ENCODE assay signal across 26 mouse cellular contexts in the genomic region with DNA sequence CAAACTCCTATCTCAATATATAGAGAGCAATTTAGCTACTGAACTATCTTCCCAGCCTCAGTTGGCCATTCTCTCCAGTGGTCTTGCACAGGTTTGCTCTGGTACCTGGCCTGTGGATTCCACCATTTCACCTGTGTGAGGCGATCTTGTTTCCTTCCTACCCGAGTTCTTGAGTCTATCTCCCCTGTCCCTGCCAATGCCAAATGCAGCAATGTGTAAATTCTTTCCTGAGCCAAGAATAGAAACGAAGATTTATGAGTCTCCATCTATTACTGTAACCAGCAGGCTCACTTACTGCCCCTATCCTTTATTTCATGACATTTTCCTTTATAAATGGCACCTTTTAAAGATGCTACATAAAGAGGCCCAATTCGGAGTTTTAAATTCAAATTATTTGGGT. TPM values are rescaled to one million over a fixed set of nuclear protein-coding genes. Genes with fewer than 3 reads are reported as not detected.
DNase-seq lines count a peak whose midpoint lies in the region; ATAC-seq and TF ChIP-seq lines count a peak whose summit lies in the region.
"Had no signal": no experiment of that assay in that cellular context is flagged by ENCODE, and none has a peak within 500 bp of the region (broad histone marks: within the 10 kb centered on the region; RNA-seq: fewer than 3 reads in every experiment).

No protein-coding gene starts in this region.

- H3K4me3 ChIP-seq in heart, embryonic 13.5 days = no peak overlapping the region
- no peak overlapping the region for H3K4me3 ChIP-seq in heart, embryonic 15.5 days
- H3K4me3 ChIP-seq in heart, postnatal 0 days (ENCODE audit: low read depth, low read length) = no peak overlapping the region
- H3K4me3 ChIP-seq in left cerebral cortex, adult 2 months = no peak overlapping the region
- H3K4me3 ChIP-seq: embryonic facial prominence, embryonic 13.5 days; embryonic facial prominence, embryonic 15.5 days; erythroblast, embryonic 14.5 days; forebrain, embryonic 10.5 days; forebrain, embryonic 12.5 days had no signal

- peak overlapping the region; percentile 64 for H3K27ac ChIP-seq in heart, embryonic 13.5 days (replicated peaks)
- H3K27ac ChIP-seq in heart, embryonic 15.5 days = peak overlapping the region; percentile 63
- no peak overlapping the region for H3K27ac ChIP-seq in heart, postnatal 0 days (ENCODE audit: low read depth)
- peak overlapping the region; percentile 42 for H3K27ac ChIP-seq in left cerebral cortex, adult 2 months
- H3K27ac ChIP-seq: embryonic facial prominence, embryonic 13.5 days; embryonic facial prominence, embryonic 15.5 days; forebrain, embryonic 10.5 days; forebrain, embryonic 12.5 days had no signal

- no peaks in the 10 kb centered on the region for H3K9me3 ChIP-seq in heart, embryonic 13.5 days
- no peaks in the 10 kb centered on the region for H3K9me3 ChIP-seq in heart, embryonic 15.5 days (replicated peaks)
- no peaks in the 10 kb centered on the region for H3K9me3 ChIP-seq in heart, postnatal 0 days (replicated peaks; ENCODE audit: control insufficient read depth, low read length)
- H3K9me3 ChIP-seq: embryonic facial prominence, embryonic 15.5 days; forebrain, embryonic 10.5 days; forebrain, embryonic 12.5 days had no signal

- no peaks in the 10 kb centered on the region; the same call in 1 of the 2 replicates for H3K27me3 ChIP-seq in heart, embryonic 13.5 days (replicated peaks)
- H3K27me3 ChIP-seq in heart, embryonic 15.5 days = no peaks in the 10 kb centered on the region
- no peaks in the 10 kb centered on the region for H3K27me3 ChIP-seq in heart, postnatal 0 days (ENCODE audit: control insufficient read depth, insufficient read depth, low read length)
- H3K27me3 ChIP-seq: embryonic facial prominence, embryonic 13.5 days; embryonic facial prominence, embryonic 15.5 days had no signal

- WGBS in heart, embryonic 13.5 days = 37% methylated on average over 4 of the region's 4 CpGs
- 44% methylated on average over 4 of the region's 4 CpGs for WGBS in heart, embryonic 15.5 days
- WGBS in heart, postnatal 0 days = 19% methylated on average over 4 of the region's 4 CpGs

- no peak for TF ChIP-seq EP300 in heart, postnatal 0 days (IDR thresholded peaks at IDR 0.05; ENCODE audit: low read depth)

- ATAC-seq in heart, embryonic 13.5 days (ENCODE audit: extremely low read depth, insufficient number of reproducible peaks, low FRiP score, low TSS enrichment) = no peak
- ATAC-seq in heart, embryonic 15.5 days (replicated peaks; ENCODE audit: insufficient number of reproducible peaks, insufficient read depth, low FRiP score, low read depth) = no peak
- peak; percentile 55; the same call in 1 of the 2 replicates for ATAC-seq in heart, postnatal 0 days (ENCODE audit: insufficient read depth, low read depth)
- ATAC-seq: forebrain, embryonic 14.5 days had no signal

- H3K4me1 ChIP-seq in heart, embryonic 13.5 days = peaks cover 26% of the 10 kb centered on the region
- peaks cover 21% of the 10 kb centered on the region for H3K4me1 ChIP-seq in heart, embryonic 15.5 days (replicated peaks)
- peaks cover 16% of the 10 kb centered on the region for H3K4me1 ChIP-seq in heart, postnatal 0 days (ENCODE audit: control insufficient read depth, insufficient read depth)
- H3K4me1 ChIP-seq: embryonic facial prominence, embryonic 13.5 days; embryonic facial prominence, embryonic 15.5 days; forebrain, embryonic 10.5 days had no signal

- TF ChIP-seq CTCF in heart, postnatal 0 days (IDR thresholded peaks at IDR 0.05; ENCODE audit: low read depth) = no peak
- no peak for TF ChIP-seq CTCF in left cerebral cortex, adult 2 months (IDR thresholded peaks at IDR 0.05)

- no peak for DNase-seq in heart, postnatal 36 days
- DNase-seq in heart, postnatal 10 days = no peak
- no peak for DNase-seq in heart, postnatal 0 days (ENCODE audit: low spot score)
- DNase-seq in heart, adult 11 months = no peak
- DNase-seq in left cerebral cortex, adult 2 months (ENCODE audit: extremely low spot score in 1 of 2, low spot score in 2 of 2) = no peak
- no peak for DNase-seq in left cerebral cortex, adult 8-10 months (ENCODE audit: low spot score in 2 of 2)
- DNase-seq: adrenal gland, adult 2 months; adrenal gland, postnatal 10 days; adrenal gland, postnatal 25 days; cerebellum, adult 11 months; cerebellum, adult 18-20 months; cerebellum, adult 8-10 months; cerebellum, adult 9-11 months; cerebellum, postnatal 14 days; cerebellum, postnatal 36 days; embryo, embryonic 11 days had no signal

- no peaks in the 10 kb centered on the region for H3K36me3 ChIP-seq in heart, embryonic 13.5 days
- no peaks in the 10 kb centered on the region for H3K36me3 ChIP-seq in heart, embryonic 15.5 days
- H3K36me3 ChIP-seq in heart, postnatal 0 days (replicated peaks; ENCODE audit: control insufficient read depth, insufficient read depth, low read length) = no peaks in the 10 kb centered on the region
- H3K36me3 ChIP-seq: embryonic facial prominence, embryonic 13.5 days; embryonic facial prominence, embryonic 15.5 days; forebrain, embryonic 10.5 days; forebrain, embryonic 12.5 days had no signal

- no peak overlapping the region for H3K9ac ChIP-seq in heart, embryonic 13.5 days
- no peak overlapping the region for H3K9ac ChIP-seq in heart, embryonic 15.5 days
- H3K9ac ChIP-seq in heart, postnatal 0 days (replicated peaks; ENCODE audit: low read depth, low read length) = no peak overlapping the region
- H3K9ac ChIP-seq: embryonic facial prominence, embryonic 13.5 days; embryonic facial prominence, embryonic 15.5 days; forebrain, embryonic 12.5 days had no signal

- intact Hi-C loops in heart, postnatal 36 days (cut with DNase I) = no loop called here
- intact Hi-C loops in heart, postnatal 10 days (cut with DNase I) = no loop called here
- intact Hi-C loops in left cerebral cortex, adult 2 months (cut with DNase I) = no loop called here

- H3K4me2 ChIP-seq in heart, embryonic 13.5 days = peak overlapping the region; percentile 13; the same call in 1 of the 2 replicates
- 0 out of 2 replicates have a peak overlapping the region, but pooled peaks have one; percentile 1 for H3K4me2 ChIP-seq in heart, embryonic 15.5 days
- H3K4me2 ChIP-seq in heart, postnatal 0 days (ENCODE audit: low read depth, low read length) = no peak overlapping the region
- H3K4me2 ChIP-seq: embryonic facial prominence, embryonic 13.5 days; embryonic facial prominence, embryonic 15.5 days; forebrain, embryonic 12.5 days had no signal

RNA-seq across cellular contexts. Expression of gene Ldhal6b, which starts 47.5 kb away (rescaled TPM):
- polyA plus RNA-seq in heart, embryonic 13.5 days (2015; fragmentation: Nextera tagmentation; extraction: Ambion mirVana) = not detected in 2 replicates
- under 1 TPM; 0.28 to 0.60 TPM for total RNA-seq in heart, postnatal 36 days (2021)
- not detected in 2 replicates for polyA plus RNA-seq in heart, embryonic 15.5 days (2015; fragmentation: Nextera tagmentation; extraction: Ambion mirVana)
- 1 to 10 TPM in 1 of 2 experiments, under 1 TPM in 1; 0.82 to 1.4 TPM for total RNA-seq in heart, postnatal 10 days (2021)
- total RNA-seq in heart, postnatal 0 days (2014; rRNA removed; ENCODE audit: low replicate concordance) = not detected in 2 replicates
- not detected in 2 replicates for polyA plus RNA-seq in heart, postnatal 0 days (2015; fragmentation: Nextera tagmentation; extraction: Ambion mirVana)
- 1 to 10 TPM in 1 of 2 experiments, under 1 TPM in 1; 0.38 to 1.8 TPM for total RNA-seq in left cerebral cortex, adult 2 months (2021)
- total RNA-seq in left cerebral cortex, adult 8-10 months (2022) = 1 to 10 TPM; 1.2 to 1.8 (median 1.6) TPM
- polyA plus RNA-seq: C2C12; embryonic facial prominence, embryonic 11.5 days; embryonic facial prominence, embryonic 13.5 days; embryonic facial prominence, embryonic 15.5 days; erythroblast, embryonic 14.5 days; forebrain, embryonic 10.5 days; forebrain, embryonic 14.5 days had no signal
